Mouse (Mus musculus) neutrophil, adult 65 days (primary cell): ENCODE data around the gene Gm11237. TPM values are rescaled to one million over a fixed set of nuclear protein-coding genes. Genes with fewer than 3 reads are reported as not detected.

ENCODE experiments used
- total RNA-seq: library from RNA; stranded (reverse); gene quantifications from 2 replicates; pipeline ENCODE4 v1.2.4, GENCODE M21; 2023

Gm11237 gene
- not detected in 2 replicates for total RNA-seq

GRCm38 (mm10) chr4:73622684-73623083 is at the start of gene Gm11237:
TSS of gene Gm11237 (plus strand) at chr4:73622984.

GRCm38 (mm10) chr4:73607581-73607980 is 15.2 kb upstream of the Gm11237 start, which contains the start of gene Gm11238:
TSS of gene Gm11238 (plus strand) at chr4:73607881.

GRCm38 (mm10) chr4:73637821-73638220 is 15.0 kb downstream of the Gm11237 start, which contains the start of gene Gm11236:
TSS of gene Gm11236 (plus strand) at chr4:73638121.

GRCm38 (mm10) chr4:73668054-73668453 is 45.3 kb downstream of the Gm11237 start, which contains the start of gene Gm11239:
TSS of gene Gm11239 (plus strand) at chr4:73668354.

Other genes with a start within 250 kb of the Gm11237 start
- gene Gm11487, start 217.9 kb upstream of the Gm11237 start, total RNA-seq = not detected in 2 replicates
- gene Gm11238, start 15.1 kb upstream of the Gm11237 start, total RNA-seq = not detected in 2 replicates
- gene Gm11236, start 15.1 kb downstream of the Gm11237 start, total RNA-seq = not detected in 2 replicates
- gene Gm11239, start 45.4 kb downstream of the Gm11237 start, total RNA-seq = not detected in 2 replicates
- not detected in 2 replicates for gene Gm428, start 60.5 kb downstream of the Gm11237 start, total RNA-seq
- not detected in 2 replicates for gene Rasef, start 168.0 kb downstream of the Gm11237 start, total RNA-seq